Mouse (Mus musculus): ENCODE data around the gene Lcat. TPM values are rescaled to one million over a fixed set of nuclear protein-coding genes. Genes with fewer than 3 reads are reported as not detected.

The Lcat gene
- total RNA-seq, 4 experiments from 2014 or later = 30.9 to 47.5 (median 35.4) TPM

- DNase-seq (ENCODE audit: low spot score in 2 of 2) = no peak
These were observed 53.3 kb downstream of the Lcat start for GRCm38 (mm10) chr8:105889756-105890465.

Small RNA genes lying within 50 kb of the gene (microRNA-seq; reads per million reads assigned to microRNA genes)
- gene Mir7074 = 0 to 0.25 reads per million in 2 experiments

Other genes with a start within 250 kb of the Lcat start
- gene Acd, start 242.3 kb downstream of the Lcat start, total RNA-seq (2022) = 10 to 100 TPM; 42.1 to 47.0 (median 43.1) TPM
- gene Pard6a, start 242.2 kb downstream of the Lcat start, total RNA-seq (2022) = 10 to 100 TPM; 29.4 to 33.7 (median 32.5) TPM
- under 1 TPM; 0.41 to 0.78 (median 0.45) TPM for gene 4933405L10Rik, start 235.7 kb downstream of the Lcat start, total RNA-seq (2022)
- gene Enkd1, start 235.2 kb downstream of the Lcat start, total RNA-seq (2022) = 10 to 100 TPM; 10.7 to 11.7 (median 11.0) TPM
- gene Gfod2, start 184.7 kb downstream of the Lcat start, total RNA-seq (2022) = 10 to 100 TPM; 17.8 to 21.3 (median 19.8) TPM
- gene Ranbp10, start 116.0 kb downstream of the Lcat start, total RNA-seq (2022) = 10 to 100 TPM; 24.0 to 28.4 (median 26.2) TPM
- gene Tsnaxip1, start 115.7 kb downstream of the Lcat start, total RNA-seq (2022) = under 1 TPM in 3 of 4 experiments, not detected in 1; 0.18 to 0.49 (median 0.31) TPM
- 10 to 100 TPM; 11.6 to 18.5 (median 14.0) TPM for gene Cenpt, start 90.1 kb downstream of the Lcat start, total RNA-seq (2022)
- gene Thap11, start 88.2 kb downstream of the Lcat start, total RNA-seq (2022) = 10 to 100 TPM; 36.4 to 39.7 (median 38.3) TPM
- gene Nutf2, start 82.8 kb downstream of the Lcat start, total RNA-seq (2022) = 10 to 100 TPM; 12.8 to 36.2 (median 22.6) TPM
- 10 to 100 TPM; 65.0 to 72.8 (median 69.3) TPM for gene Edc4, start 62.5 kb downstream of the Lcat start, total RNA-seq (2022)
- 1 to 10 TPM in 2 of 4 experiments, under 1 TPM in 1, not detected in 1; 0.92 to 2.9 (median 2.7) TPM for gene Nrn1l, start 49.8 kb downstream of the Lcat start, total RNA-seq (2022)
- 1 to 10 TPM; 7.5 to 9.6 (median 9.1) TPM for gene Pskh1, start 42.9 kb downstream of the Lcat start, total RNA-seq (2022)
- 1 to 10 TPM in 1 of 4 experiments, under 1 TPM in 3; 0.74 to 2.0 (median 0.82) TPM for gene Ctrl, start 9.5 kb downstream of the Lcat start, total RNA-seq (2022)
- gene Psmb10, start 4.9 kb downstream of the Lcat start, total RNA-seq (2022) = 10 to 100 TPM; 59.9 to 90.3 (median 75.5) TPM
- gene Slc12a4, start 22.7 kb upstream of the Lcat start, total RNA-seq (2022) = 10 to 100 TPM; 19.4 to 24.7 (median 22.1) TPM
- not detected for gene Dpep3, start 36.0 kb upstream of the Lcat start, total RNA-seq (2022)
- 10 to 100 TPM; 20.5 to 23.4 (median 21.8) TPM for gene Dus2, start 48.0 kb upstream of the Lcat start, total RNA-seq (2022)
- gene Dpep2nb, start 62.6 kb upstream of the Lcat start, total RNA-seq (2022) = not detected
- 10 to 100 TPM; 12.9 to 15.3 (median 13.6) TPM for gene Ddx28, start 68.5 kb upstream of the Lcat start, total RNA-seq (2022)
- gene Nfatc3, start 115.5 kb upstream of the Lcat start, total RNA-seq (2022) = 10 to 100 TPM; 13.0 to 14.3 (median 14.0) TPM
- under 1 TPM in 2 of 4 experiments, not detected in 2; 0.09 to 0.43 TPM for gene Esrp2, start 193.6 kb upstream of the Lcat start, total RNA-seq (2022)
- gene Pla2g15, start 207.0 kb upstream of the Lcat start, total RNA-seq (2022) = 10 to 100 TPM; 28.2 to 36.0 (median 29.8) TPM
- 10 to 100 TPM; 22.3 to 31.9 (median 27.5) TPM for gene Slc7a6, start 225.5 kb upstream of the Lcat start, total RNA-seq (2022)

Data from layer of hippocampus, adult 8-10 months (tissue).